Mouse (Mus musculus) liver, adult 2 months (tissue): ENCODE results near the gene Tprn. TPM values are rescaled to one million over a fixed set of nuclear protein-coding genes. Genes with fewer than 3 reads are reported as not detected.
"Not testable (repeated sequence)": the region's sequence is repeated elsewhere in the genome, so short reads cannot be mapped to it uniquely, and the experiment has no call there.

Source experiments
- DNase-seq: peaks from one replicate; pipeline ENCODE4 v3.0.0-alpha.2; 2011; ENCODE audit warnings: low read depth, low spot score; ENCODE audit errors: extremely low read depth
- H3K27ac ChIP-seq: fragments of 200-500 bp; replicated peaks from 2 replicates; pipeline ENCODE4 v1.5.1; 2012; ENCODE audit warnings: low read depth, mild to moderate bottlenecking, control low read depth, inconsistent platforms, low read length; ENCODE audit not compliant: insufficient read depth
- H3K27me3 ChIP-seq: fragments of 200-500 bp; 2 replicates; pipeline ENCODE4 v1.6.1; 2012; ENCODE audit warnings: mild to moderate bottlenecking, moderate library complexity, low read length, inconsistent platforms; ENCODE audit not compliant: control insufficient read depth, insufficient read depth
- H3K36me3 ChIP-seq: fragments of 200-500 bp; 2 replicates; pipeline ENCODE4 v1.6.1; 2012; ENCODE audit warnings: low read length, inconsistent platforms; ENCODE audit not compliant: control insufficient read depth, insufficient read depth
- H3K4me1 ChIP-seq: fragments of 200-500 bp; 2 replicates; pipeline ENCODE4 v1.6.1; 2011; ENCODE audit warnings: low read length; ENCODE audit not compliant: control insufficient read depth, insufficient read depth
- H3K4me3 ChIP-seq: fragments of 200-500 bp; 2 replicates; pipeline ENCODE4 v1.5.1; 2011; ENCODE audit warnings: low read depth, mild to moderate bottlenecking, control low read depth, low read length, moderate library complexity; ENCODE audit not compliant: insufficient read depth
- H3K79me2 ChIP-seq: fragments of 200-500 bp; 2 replicates; pipeline ENCODE4 v1.6.1; 2012; ENCODE audit warnings: inconsistent platforms, mild to moderate bottlenecking, low read length, moderate library complexity; ENCODE audit not compliant: control insufficient read depth, insufficient read depth
- H3K9ac ChIP-seq: fragments of 200-500 bp; 2 replicates; pipeline ENCODE4 v1.6.1; 2012; ENCODE audit warnings: low read depth, mild to moderate bottlenecking, control low read depth, inconsistent platforms, low read length
- CTCF ChIP-seq: fragments of 200-500 bp; IDR thresholded peaks from 2 replicates; pipeline ENCODE4 v1.5.1; 2011; ENCODE audit warnings: low read depth, low read length, control low read depth
- POLR2A ChIP-seq: fragments of 200-500 bp; IDR thresholded peaks from 2 replicates; pipeline ENCODE4 v1.6.1; 2011; ENCODE audit warnings: low read length, control low read depth; ENCODE audit not compliant: insufficient read depth; ENCODE audit errors: extremely low read depth
- WGBS: fragments of 180-500 bp; shearing (Covaris S2); methylation state at CpG from one replicate; pipeline ENCODE4 v1.1.7; 2018; 5-methylcytosine and 5-hydroxymethylcytosine counted together
- polyA plus RNA-seq: library from polyadenylated mRNA; depleted of rRNA; stranded (reverse); fragments of >200 nt; gene quantifications from 2 replicates; pipeline ENCODE4 v1.2.3, GENCODE M21; 2012
- total RNA-seq: library from RNA; depleted of rRNA; stranded (reverse); fragments of >200 nt; gene quantifications from 2 replicates; pipeline ENCODE4 v1.2.3, GENCODE M21; 2014

The Tprn gene
- total and polyA plus RNA-seq, 2 experiments = 0.55 to 4.3 TPM

GRCm38 (mm10) chr2:25243342-25243741 is 19.1 kb upstream of the Tprn start:
- Histone ChIP-seq H3K4me1 (peaks cover 4% of the 10 kb centered on the region; the same call in 1 of the 2 replicates), H3K36me3 (no peaks in the 10 kb centered on the region), H3K9ac (no peak overlapping the region), H3K27me3 (0 out of 2 replicates have a peak, but pooled peaks cover 7% of the 10 kb centered on the region), H3K27ac (no peak overlapping the region), H3K79me2 (no peaks in the 10 kb centered on the region; the same call in 1 of the 2 replicates), H3K4me3 (no peak overlapping the region)
- TF ChIP-seq CTCF (no peak), POLR2A (no peak)
- WGBS = 85% methylated on average over 8 of the region's 8 CpGs
- DNase-seq = no peak

- Histone ChIP-seq H3K27ac (no peak overlapping the region), H3K79me2 (no peaks in the 10 kb centered on the region; the same call in 1 of the 2 replicates), H3K4me1 (peaks cover 4% of the 10 kb centered on the region; the same call in 1 of the 2 replicates), H3K9ac (no peak overlapping the region), H3K4me3 (no peak overlapping the region), H3K27me3 (0 out of 2 replicates have a peak, but pooled peaks cover 7% of the 10 kb centered on the region), H3K36me3 (no peaks in the 10 kb centered on the region)
- DNase-seq = no peak
- TF ChIP-seq POLR2A = no peak
- TF ChIP-seq CTCF = no peak
- 87% methylated on average over 4 of the region's 4 CpGs for WGBS
Measured at GRCm38 (mm10) chr2:25244144-25244543, 18.3 kb upstream of the Tprn start.

- Histone ChIP-seq H3K4me3 (no peak within 1 kb of the TSS), H3K27ac (no peak within 1 kb of the TSS), H3K79me2 (no peaks in the 10 kb centered on the region; the same call in 1 of the 2 replicates), H3K9ac (no peak within 1 kb of the TSS), H3K27me3 (0 out of 2 replicates have a peak, but pooled peaks cover 5% of the 10 kb centered on the region), H3K36me3 (peaks cover 3% of the 10 kb centered on the region), H3K4me1 (no peaks in the 10 kb centered on the region)
- 85% methylated on average over 10 of the region's 10 CpGs for WGBS
- no peak for DNase-seq
- TF ChIP-seq POLR2A (no peak), CTCF (no peak)
Measured at GRCm38 (mm10) chr2:25246183-25247072, 16.0 kb upstream of the Tprn start, which contains the start of gene AL732309.1. AL732309.1 (minus strand) TSS chr2:25246863.

GRCm38 (mm10) chr2:25252331-25252730 is 10.1 kb upstream of the Tprn start:
- 79% methylated on average over 1 of the region's 1 CpGs for WGBS
- Histone ChIP-seq H3K27ac (no peak overlapping the region), H3K4me3 (no peak overlapping the region), H3K79me2 (peaks cover 2% of the 10 kb centered on the region; the same call in 1 of the 2 replicates), H3K36me3 (peaks cover 5% of the 10 kb centered on the region), H3K27me3 (no peaks in the 10 kb centered on the region), H3K4me1 (peaks cover 9% of the 10 kb centered on the region), H3K9ac (no peak overlapping the region)
- TF ChIP-seq POLR2A = no peak
- TF ChIP-seq CTCF = peak; percentile 36; the same call in 1 of the 2 replicates
- peak; percentile 19 for DNase-seq

- H3K27me3 ChIP-seq = no peaks in the 10 kb centered on the region
- H3K27ac ChIP-seq = peak within 1 kb of the TSS; percentile 51
- peak within 1 kb of the TSS; percentile 78 for H3K4me3 ChIP-seq
- peaks cover 9% of the 10 kb centered on the region for H3K4me1 ChIP-seq
- peaks cover 2% of the 10 kb centered on the region; the same call in 1 of the 2 replicates for H3K79me2 ChIP-seq
- peak within 1 kb of the TSS; percentile 83 for H3K9ac ChIP-seq
- no peak for TF ChIP-seq CTCF
- peak; percentile 73; the same call in 1 of the 2 replicates for TF ChIP-seq POLR2A
- under 1% methylated on average over 39 of the region's 39 CpGs for WGBS
- peaks cover 3% of the 10 kb centered on the region; the same call in 1 of the 2 replicates for H3K36me3 ChIP-seq
- peak; percentile 68 for DNase-seq
Measured at GRCm38 (mm10) chr2:25255284-25255779, 7.1 kb upstream of the Tprn start, which contains the start of gene Tmem203. Tmem203 (plus strand) TSS chr2:25255439.

GRCm38 (mm10) chr2:25256443-25257109 is 5.8 kb upstream of the Tprn start:
- DNase-seq, H3K27ac ChIP-seq, H3K79me2 ChIP-seq, H3K4me1 ChIP-seq, H3K36me3 ChIP-seq, H3K27me3 ChIP-seq: not testable (repeated sequence)
- H3K4me3 ChIP-seq = 0 out of 2 replicates have a peak overlapping the region, but pooled peaks have one; percentile 78
- H3K9ac ChIP-seq = peak overlapping the region; percentile 28; the same call in 1 of the 2 replicates
- 59% methylated on average over 12 of the region's 12 CpGs for WGBS

- not testable (repeated sequence) for H3K9ac ChIP-seq, H3K27me3 ChIP-seq, DNase-seq, H3K4me3 ChIP-seq, H3K36me3 ChIP-seq, H3K79me2 ChIP-seq, H3K27ac ChIP-seq, H3K4me1 ChIP-seq
- 83% methylated on average over 5 of the region's 5 CpGs for WGBS
Measured at GRCm38 (mm10) chr2:25257250-25257649, 5.2 kb upstream of the Tprn start.
